Mouse (Mus musculus) kidney, postnatal 4 days (tissue): ENCODE data around the gene Ptpn13.

Experiments used
- DNase-seq, 2 experiments: peaks; one replicate each; pipeline ENCODE4 v3.0.0; 2021; ENCODE audit warnings: mixed read lengths in 2 of 2

Gene Ptpn13

DNA sequence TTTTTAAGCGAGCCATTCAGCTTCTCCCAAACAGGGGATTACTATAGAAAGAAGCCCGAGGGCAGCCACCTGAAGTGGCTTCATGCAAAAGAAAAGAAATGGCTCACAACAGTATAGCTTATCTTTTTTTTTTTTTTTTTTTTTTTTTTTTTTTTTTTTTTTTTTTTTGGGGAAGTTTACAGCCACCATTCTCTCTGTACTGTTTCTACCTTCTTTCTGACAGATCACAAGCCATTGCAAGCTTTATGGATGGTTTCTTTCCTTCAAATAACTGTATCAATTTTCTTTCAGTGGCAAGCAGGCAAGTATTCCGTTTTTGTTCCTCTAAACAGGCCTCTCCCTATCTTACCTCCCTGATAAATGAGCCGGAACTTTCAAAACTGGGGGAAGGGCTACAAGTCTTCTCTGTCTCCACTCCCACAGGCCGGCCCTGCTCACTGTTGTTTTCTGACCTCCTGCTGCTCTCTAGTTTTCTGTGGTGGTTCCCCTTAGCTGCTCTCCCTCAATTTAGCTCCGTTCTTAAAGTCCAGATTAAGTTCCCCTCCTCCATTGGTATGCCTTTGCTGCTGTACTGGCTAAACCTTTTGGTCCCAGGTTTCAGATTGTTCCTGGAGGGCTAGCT is 1.6 kb upstream of the Ptpn13 start:
- peak; percentile 68 to 80 for DNase-seq

DNA sequence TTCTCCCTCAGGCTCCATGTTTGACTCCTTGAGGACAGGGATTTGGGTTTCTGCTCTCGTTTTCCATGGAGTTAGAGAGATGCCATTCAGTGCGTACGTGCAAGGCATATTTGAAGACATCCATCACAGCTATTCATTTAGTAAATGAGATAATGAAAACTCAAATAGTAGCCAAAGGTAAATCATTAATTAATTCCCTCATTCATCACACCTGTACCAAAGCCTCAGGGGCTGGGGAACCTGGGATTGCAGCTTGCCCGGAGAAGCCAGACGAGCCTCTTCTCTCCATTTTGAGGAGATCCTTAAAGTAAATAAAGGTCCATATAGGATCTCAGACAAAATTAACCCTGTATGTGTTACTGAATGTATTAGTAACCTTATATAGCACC is 1.1 kb upstream of the Ptpn13 start:
- no peak for DNase-seq

DNA sequence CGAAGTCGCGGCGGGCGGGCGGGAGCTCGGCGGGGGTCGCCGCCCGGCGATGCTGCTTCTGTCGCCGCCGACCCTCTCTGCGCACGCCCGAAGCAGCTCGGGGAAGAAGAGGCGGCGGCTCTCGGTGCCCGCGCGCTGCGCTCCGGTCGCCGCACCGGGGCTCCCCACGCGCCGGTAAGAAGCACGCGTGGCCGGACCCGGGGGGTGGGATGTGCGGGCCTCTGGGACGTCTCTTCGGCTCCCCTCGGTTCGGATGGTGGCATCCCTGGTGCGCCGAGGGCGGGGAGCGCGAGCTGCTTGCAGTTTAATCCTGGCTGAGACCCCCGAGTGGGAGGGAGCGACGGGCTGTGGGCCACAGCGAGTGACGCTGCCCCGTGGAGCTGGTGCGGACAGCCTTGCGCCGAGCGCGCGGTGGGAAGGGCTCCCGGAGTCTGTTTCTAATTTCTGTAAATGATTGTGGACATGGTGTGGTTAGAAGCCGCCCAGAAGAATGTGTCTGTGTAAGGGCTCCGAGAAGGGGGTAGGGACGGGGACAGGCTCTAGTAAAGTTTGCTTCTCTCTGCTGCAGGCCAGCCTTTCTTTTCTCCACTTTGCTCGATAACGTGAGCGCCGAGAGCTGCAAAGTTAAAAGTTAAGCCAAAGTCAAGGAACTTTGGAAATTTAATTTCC is 505 bp downstream of the Ptpn13 start:
- DNase-seq, result peak; percentile 75 to 84

DNA sequence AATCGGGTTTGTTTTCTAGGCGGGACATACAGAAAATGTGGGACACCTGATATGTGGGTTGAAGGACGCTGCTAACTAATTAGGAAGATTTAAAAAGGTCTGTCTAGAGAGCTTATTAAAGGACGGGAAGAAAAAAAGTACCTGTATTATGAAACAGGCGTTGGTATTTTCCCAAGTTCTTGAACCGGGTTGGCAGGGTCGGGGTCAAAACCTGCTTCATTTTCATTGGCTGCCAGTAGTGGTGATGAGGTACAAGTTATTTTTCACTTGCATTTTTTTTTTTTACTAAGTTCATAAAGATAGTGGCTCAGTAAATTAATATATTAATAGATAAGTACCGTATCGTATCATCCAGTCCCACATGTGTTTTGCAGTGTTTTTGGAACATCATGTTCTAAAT is 1.3 kb downstream of the Ptpn13 start:
- no peak for DNase-seq

DNA sequence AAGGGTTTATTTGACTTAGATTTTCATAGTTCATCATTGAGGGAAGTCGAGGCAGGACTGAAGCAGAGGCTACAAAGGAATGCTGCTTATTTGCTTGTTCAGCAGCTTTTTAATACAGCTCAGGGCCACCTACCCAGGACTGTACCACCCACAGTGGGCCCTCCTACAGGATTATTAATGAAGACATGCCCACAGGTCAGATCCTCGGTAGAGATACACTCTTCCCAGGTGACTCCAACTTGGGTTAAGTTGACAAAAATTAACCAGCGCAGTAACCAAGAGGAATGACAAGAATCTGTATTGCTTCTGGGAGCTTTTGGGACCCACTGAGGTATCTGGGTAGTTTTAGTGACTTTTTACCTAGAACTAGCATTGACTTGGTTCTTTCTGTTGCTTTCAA is 6.0 kb downstream of the Ptpn13 start:
- DNase-seq, result no peak

DNA sequence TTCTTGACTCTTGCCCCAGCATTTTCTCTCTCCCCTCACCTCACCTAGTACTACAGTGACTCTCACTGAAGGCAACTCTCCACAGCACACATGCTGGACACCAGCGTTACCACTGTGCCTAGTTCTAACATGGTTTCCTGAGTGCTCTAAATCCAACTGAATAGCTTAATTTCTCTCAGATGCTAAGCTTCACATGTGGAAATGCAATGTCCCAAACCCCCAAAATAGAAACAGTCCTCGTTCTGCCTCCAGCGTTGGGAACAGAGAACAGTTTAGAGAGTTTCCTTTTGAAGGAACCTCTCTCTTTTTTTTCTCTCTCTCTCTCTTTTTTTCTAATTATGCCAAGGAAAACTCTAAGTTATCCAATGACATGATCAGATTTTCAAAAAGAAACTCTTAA is 6.5 kb downstream of the Ptpn13 start:
- no peak for DNase-seq

DNA sequence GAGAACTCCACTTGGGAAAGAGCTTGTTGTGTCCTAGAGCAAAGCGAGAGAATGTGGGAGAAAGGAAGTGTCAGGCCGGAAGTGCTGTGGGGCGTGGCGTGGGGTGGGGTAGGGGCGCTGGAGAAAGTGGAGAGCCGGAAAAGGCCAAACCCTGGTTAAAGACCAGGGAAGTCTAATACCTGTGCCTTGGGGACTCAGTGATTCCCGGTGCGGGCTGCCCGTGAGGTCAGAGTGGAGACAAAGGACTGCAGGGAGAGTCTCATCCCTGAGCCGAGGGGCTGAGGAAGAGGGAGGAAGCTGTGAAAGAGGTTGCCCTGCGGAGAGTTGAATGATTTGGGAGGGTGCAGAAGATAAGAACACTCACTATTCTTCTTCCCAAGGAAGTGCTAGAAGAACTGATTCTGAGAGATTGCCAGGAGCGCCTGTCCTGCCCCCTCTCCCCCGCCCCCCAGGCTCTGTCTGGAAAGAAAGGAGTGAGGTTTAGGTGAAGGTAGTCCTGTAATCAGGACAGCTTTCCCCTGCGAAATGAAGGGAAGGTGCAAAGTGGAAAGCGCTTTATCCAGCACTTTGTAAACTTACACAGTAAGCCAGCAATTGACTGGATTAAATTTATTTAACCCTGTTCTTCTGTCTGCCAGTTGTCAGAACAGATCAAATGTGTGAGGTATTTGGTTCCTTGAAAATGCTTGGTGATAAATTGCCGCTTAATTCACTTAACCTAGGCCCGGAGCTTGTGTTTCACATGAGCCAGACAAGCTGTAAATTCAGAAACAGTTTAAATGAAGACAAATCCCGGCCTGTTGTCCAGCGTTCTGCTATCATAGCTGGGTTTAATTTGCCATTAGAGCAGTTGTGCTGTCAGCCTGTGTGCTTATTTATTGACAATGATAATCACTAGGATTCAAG is 11.3 kb downstream of the Ptpn13 start:
- peak; percentile 62 to 73 for DNase-seq

DNA sequence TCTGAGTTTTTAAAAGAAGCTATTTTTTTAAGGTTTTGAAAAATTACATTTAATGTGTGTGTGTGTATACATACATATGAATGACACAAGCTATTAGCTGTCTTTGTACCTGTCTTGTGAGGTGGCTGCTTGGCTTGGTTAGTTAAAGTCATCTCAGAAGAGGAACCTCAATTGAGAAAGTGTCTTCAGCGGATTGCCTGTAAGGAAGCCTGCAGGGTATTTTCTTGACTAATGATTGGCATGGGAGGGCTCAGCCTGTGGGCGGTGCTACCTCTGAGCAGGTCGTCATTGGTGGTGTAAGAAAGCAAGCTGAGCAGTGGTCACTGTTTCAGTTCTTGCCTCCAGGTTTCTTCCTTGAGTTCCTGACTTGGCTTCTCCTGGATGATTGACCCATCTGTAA is 12.7 kb downstream of the Ptpn13 start:
- DNase-seq, result no peak

DNA sequence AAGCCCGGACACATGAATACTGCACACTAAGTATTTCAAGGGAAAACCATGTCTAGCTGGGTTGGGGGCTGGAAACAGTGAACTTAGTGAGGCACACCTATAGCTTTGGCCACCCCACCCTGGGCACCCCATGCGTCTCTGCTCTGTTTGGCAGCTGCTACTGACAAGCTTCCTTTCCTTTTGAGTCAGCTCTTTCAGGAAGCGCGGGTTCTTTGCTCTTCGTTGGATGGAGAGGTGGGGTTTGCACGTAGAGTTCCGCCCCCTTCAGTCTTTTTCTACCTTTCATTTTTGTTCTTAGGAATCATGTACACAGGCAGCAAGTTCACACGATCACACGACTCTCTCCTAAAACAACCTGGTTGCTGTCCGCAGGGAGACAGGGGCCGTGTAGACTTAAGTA is 14.2 kb downstream of the Ptpn13 start:
- DNase-seq, result no peak

DNA sequence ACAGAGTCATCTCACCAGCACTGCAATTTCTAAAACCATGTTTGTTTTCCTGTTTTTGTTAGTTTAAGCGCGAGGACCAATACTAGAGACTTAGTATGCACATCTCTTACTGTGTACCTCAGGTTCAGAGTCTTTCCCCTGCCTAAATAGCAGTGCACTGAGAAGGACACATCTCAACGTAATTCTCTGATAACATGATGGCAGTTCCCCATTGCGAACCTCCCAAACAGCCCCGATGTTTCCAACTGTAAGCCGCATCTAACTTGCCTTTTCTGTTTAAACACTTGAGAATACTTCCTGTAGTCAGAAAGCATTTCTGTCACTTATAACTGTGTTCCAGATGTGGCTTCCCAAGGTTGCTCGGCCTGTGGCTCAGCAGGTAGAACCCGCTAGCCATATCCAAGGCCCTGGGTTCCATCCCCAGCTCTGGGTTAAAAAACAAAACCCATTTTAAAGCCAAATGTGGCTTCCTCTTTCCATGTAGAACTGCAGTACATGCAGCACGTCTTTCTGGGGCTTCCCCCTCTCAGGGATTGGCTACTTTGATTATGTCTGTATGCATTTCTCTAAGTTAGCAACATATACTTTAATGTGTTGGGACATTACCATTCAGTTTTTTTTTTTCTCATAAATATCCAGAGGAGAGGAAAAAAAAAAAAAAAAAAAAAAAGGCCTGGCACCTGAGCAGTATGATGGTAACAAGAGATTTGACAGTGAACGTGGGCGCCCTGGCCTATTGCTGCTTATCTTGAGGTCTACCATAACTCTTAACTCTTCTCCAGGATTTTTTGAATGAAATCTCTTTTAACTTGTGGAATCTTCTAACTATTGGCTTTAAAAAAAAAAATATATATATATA is 15.7 kb downstream of the Ptpn13 start:
- no peak for DNase-seq

DNA sequence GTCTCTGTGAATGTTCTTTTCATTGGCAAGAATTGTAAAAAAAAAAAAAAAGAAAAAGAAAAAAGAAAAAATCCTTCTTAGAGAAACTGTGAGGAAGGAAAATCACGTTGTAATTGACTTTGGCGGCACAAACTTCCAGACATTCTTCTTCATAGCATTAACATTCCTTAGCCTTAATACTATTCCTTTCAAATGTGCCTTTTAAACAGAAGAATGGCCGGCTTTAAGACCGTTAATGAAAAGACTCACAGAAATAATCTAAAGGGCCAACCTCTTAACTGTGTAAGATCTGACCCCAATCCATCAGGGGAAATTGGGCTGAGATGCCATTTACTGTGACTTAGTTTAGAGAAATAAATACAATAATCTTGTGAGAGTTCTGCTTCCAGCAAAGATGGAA is 16.7 kb downstream of the Ptpn13 start:
- no peak for DNase-seq

DNA sequence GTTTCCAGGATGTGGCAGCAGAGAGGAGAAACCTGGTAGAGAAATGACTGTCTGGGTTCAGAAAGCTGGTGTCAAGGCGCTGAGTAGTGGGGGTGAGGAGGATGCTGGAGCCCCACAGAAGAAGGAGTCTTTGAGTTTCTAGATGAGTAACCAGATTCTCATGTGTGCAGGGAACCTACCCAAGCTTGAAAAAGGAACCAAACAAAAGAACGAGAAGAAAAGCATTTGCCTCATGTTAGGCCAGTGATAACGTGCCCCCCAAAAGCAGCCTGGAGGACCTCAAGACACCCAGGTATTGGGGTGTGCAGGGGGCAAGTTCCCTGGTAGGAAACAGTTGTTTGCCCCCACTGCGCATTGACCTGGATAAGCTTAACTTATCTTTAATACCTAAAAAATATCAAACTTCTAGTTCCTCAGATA is 17.3 kb downstream of the Ptpn13 start:
- DNase-seq, result no peak

DNA sequence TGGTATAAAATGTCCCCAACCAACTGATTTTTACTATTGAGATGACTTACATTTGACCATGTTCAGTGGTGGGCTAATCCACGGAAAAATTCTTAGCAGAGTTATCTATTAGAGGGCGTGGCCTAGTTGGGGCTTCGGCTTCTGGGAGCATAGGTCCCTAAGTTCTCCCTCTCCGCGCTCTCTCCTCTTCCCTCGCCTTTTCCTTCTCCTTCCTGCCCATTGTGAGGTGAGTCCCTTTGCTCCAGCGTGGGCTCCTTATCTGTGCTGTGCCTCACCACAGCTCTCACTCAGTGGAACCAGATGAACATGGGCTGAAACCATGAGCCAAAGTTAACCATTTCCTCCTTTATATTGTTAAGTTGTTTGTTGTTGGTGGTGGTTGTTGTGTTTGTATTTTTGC is 17.9 kb downstream of the Ptpn13 start:
- no peak for DNase-seq

DNA sequence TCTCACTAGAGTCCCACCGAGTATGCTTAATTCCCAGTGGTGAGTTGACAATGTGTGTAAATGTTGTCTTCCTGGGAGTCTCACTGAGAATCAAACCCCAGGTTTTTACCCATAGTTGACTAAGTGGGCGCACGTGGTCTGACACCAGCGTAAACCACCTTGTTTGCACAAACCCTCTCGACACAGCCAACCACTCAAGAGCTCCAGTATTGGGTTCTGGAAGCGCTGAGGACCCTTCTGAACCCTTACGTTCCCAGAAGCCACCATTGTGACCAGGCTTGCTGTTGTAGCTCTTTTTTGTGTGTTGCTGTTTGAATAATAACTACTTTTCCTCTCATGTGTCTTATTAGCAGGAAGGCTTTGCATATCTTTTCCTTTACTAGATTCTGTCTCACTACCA is 20.4 kb downstream of the Ptpn13 start:
- DNase-seq, result no peak

DNA sequence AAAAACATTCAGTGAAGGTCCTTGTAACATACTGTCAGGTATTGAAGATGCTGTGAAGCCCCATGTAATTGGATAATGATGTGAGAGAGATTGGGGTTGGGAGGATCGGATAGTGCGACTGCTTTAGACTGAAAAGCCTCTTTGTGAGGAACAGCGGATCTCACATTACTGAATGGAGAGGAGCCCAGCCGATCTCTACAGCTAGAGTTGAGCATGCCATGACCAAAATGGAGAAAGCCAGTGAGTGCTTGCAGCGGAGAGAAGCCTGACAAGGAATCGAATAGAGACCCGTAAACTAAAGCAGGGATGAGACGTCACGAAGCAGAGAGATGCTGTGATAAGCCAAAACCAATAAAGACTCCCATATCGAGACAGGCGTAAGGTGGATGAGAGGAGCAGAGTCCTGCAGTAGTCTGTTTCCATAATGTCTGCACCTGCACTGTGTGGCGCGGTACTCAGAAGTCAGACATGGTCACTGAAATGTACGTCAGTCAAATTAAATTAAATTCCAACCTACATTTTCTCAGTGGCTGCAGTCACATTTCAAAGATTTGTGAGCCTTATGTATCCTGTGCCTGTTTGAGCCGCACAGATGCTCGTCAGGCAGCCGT is 22.9 kb downstream of the Ptpn13 start:
- no peak for DNase-seq

DNA sequence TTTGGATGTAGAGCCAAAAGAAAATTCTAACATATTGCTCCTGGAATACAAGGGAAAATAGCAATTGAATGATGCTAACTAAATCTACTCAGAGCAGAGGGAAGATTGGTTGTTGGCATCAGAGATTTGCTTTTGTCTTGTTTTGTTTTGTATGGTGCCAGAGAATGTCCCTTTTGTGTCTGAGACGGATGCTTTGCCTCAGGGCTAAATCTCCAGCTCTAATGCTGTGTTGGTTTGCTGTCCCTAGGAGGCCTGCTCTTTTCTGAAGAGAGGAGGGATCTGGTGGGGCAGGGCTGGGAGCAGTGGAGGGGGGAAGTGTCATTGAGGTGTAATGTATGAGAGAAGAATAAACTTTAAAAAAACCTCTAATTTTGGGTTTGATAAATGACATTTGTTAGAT is 23.5 kb downstream of the Ptpn13 start:
- no peak for DNase-seq

DNA sequence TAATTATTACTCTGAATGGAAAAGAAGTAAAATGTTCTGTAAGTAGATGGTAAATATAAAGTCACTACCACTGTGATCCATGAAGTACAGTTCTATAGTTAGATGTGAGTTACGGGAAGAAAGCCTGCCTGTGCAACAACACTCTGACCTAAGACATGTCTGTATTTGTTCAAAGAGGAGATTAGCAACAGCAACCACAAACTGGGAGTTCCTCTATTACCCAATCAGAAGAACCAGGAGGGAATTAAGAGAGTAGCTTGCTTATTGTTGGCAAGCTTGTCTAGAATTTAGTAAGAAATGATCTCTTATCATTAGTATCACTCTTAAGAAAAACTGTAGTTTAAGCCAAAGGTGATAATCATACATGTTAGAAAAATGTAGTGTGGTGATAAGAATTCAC is 25.7 kb downstream of the Ptpn13 start:
- no peak for DNase-seq

DNA sequence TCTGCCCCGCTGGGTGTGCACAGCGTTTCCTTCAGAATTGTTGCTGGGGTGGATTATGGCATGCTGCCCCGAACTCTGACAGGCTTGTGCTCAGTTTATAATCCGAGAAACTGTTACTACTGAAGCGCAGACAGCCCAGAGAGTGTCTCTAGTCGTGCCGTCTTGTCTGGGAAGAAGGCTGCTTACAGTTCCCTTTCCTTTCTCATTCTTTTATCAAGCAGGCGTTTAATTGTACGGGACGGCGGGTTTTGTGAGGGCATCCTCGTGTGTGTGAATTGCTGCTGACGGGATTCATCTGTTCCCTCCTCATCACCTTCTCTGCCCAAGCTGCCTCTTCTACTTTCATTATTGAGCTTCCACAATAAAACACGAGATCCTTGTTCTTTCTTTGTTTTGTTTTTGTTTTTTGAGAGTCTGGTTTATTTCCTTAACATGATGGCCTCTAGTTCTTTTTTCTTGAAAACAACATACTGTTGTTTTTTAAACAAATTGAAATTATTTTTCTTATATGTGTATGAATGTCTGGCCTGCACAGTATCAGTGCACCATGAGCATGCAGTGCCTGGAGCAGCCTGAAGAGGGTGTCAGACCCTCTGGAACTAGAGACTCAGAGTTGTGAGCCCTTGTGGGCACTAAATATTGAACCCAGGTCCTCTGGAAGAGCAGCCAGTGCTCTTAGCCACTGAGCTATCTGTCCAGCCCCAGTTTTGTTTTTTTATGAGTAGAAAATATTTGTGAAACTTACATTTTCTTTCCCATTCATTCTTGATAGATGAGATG is 28.6 kb downstream of the Ptpn13 start:
- DNase-seq, result no peak

DNA sequence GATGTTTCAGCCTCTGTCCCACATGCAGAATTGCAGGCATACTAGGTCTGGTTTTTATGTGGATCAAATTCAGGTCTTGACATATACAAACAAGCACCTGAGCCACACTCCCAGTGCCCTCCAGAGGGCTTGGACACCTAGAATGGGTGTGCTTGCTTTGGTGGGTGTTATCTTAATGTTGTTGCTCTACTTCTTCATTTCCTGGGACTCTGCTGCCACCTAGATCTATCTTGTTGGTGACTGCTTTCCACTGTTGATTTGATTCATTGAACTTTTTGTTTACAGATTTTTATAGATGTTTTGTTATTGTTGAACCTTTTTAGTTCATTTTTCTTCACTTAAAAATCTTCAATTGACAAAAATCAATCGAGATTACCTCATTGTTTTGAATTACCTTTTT is 31.8 kb downstream of the Ptpn13 start:
- DNase-seq, result no peak

DNA sequence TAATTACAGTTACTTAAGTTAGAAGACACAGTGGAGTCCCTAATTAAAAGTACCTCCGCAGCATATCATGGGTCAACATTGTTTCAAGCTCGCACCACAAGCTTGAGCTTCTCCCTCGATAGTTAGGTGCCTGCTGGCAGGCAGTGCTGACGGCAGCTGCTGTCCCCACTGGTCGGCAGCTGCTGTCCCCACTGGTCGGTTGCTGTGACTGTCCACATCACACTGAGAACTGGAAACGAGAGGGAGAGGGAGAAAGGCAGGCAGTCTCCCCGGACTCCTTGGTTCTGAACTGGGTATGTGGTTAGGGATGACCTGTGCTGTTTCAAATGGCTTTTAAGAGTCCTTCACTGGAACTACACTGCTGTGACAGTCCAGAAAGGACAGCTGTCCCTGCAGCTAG is 33.4 kb downstream of the Ptpn13 start:
- no peak for DNase-seq

DNA sequence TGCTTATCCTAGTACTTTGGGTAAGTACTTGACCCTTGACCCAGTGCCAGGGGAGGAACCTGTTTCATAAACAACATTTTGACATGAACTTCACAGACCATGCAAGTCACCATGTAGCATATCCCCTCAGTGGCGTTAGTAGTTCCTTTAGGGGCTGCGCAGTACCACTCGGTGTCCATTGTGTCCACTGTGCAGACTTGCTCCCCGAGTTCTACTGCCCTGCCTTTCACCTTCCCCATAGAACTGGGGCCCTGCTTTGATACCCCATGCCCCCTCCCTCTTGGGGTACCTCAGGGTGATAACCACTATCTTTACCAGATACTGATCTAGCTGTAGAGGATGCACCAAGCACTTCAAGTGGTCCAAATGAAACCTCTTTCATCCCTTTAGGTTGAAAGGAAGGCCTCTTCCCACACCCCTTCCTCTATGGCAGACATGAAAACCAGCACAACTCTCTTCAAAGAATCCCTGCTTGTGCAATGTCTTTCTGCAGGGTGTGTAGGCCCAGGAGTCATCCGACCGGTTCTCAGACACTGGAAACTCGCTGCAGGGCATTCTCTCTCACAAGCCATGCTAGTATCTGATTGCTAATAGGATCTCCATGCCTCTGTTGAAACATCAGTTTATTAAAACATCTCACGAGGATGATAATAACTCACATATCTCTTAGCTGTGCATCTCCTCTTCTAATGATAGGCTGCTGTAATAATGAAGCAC is 34.1 kb downstream of the Ptpn13 start:
- DNase-seq, result no peak
